Mouse (Mus musculus) hindbrain, embryonic 11.5 days (tissue): Measurements from ENCODE around the gene Nubp2. TPM values are rescaled to one million over a fixed set of nuclear protein-coding genes. Genes with fewer than 3 reads are reported as not detected.

Experiments
- ATAC-seq: fragments of 200-750 bp; cut with Nextera tagmentation; 2 replicates; pipeline ENCODE4 v1.8.0; 2017; ENCODE audit warnings: mild to moderate bottlenecking, moderate TSS enrichment, moderate library complexity; ENCODE audit not compliant: low FRiP score
- DNase-seq: peaks from one replicate; pipeline ENCODE4 v3.0.0-alpha.2; 2015; ENCODE audit warnings: low spot score
- H3K27ac ChIP-seq: fragments of 300-500 bp; sonication (generic); 2 replicates; pipeline ENCODE4 v1.5.1; 2014; ENCODE audit warnings: mild to moderate bottlenecking, low read depth, low read length
- H3K27me3 ChIP-seq: fragments of 300-500 bp; sonication (generic); 2 replicates; pipeline ENCODE4 v1.6.1; 2014; ENCODE audit warnings: mild to moderate bottlenecking, low read length, moderate library complexity, mixed read lengths; ENCODE audit not compliant: control insufficient read depth, insufficient read depth
- H3K36me3 ChIP-seq: fragments of 300-500 bp; sonication (generic); 2 replicates; pipeline ENCODE4 v1.6.1; 2014; ENCODE audit warnings: mild to moderate bottlenecking, low read length, moderate library complexity, mixed read lengths; ENCODE audit not compliant: control insufficient read depth, insufficient read depth
- H3K4me1 ChIP-seq: fragments of 300-500 bp; sonication (generic); replicated peaks from 2 replicates; pipeline ENCODE4 v1.6.1; 2014; ENCODE audit warnings: low read length, mixed read lengths; ENCODE audit not compliant: control insufficient read depth, insufficient read depth
- H3K4me2 ChIP-seq: fragments of 300-500 bp; sonication (generic); replicated peaks from 2 replicates; pipeline ENCODE4 v1.6.1; 2014; ENCODE audit warnings: mild to moderate bottlenecking, low read depth, low read length
- H3K4me3 ChIP-seq: fragments of 300-500 bp; sonication (generic); 2 replicates; pipeline ENCODE4 v1.5.1; 2014; ENCODE audit warnings: low read depth, low read length
- H3K9ac ChIP-seq: fragments of 300-500 bp; sonication (generic); 2 replicates; pipeline ENCODE4 v1.6.1; 2014; ENCODE audit warnings: low read depth, low read length
- H3K9me3 ChIP-seq: fragments of 300-500 bp; sonication (generic); 2 replicates; pipeline ENCODE4 v1.6.1; 2016; ENCODE audit warnings: low read length; ENCODE audit not compliant: control insufficient read depth
- WGBS: fragments of 180-500 bp; shearing (Covaris S2); extraction: QIAGEN DNeasy Blood & Tissue Kit; methylation state at CpG from one replicate; pipeline ENCODE4 v1.1.7; 2014; 5-methylcytosine and 5-hydroxymethylcytosine counted together
- polyA plus RNA-seq: library from polyadenylated mRNA; unstranded; fragments of >200 nt; fragmentation: Nextera tagmentation; extraction: Ambion mirVana; gene quantifications from 2 replicates; pipeline ENCODE4 v1.2.1, GENCODE M21; 2014

The Nubp2 gene
- 77.6 and 84.2 TPM in 2 replicates for polyA plus RNA-seq

DNA sequence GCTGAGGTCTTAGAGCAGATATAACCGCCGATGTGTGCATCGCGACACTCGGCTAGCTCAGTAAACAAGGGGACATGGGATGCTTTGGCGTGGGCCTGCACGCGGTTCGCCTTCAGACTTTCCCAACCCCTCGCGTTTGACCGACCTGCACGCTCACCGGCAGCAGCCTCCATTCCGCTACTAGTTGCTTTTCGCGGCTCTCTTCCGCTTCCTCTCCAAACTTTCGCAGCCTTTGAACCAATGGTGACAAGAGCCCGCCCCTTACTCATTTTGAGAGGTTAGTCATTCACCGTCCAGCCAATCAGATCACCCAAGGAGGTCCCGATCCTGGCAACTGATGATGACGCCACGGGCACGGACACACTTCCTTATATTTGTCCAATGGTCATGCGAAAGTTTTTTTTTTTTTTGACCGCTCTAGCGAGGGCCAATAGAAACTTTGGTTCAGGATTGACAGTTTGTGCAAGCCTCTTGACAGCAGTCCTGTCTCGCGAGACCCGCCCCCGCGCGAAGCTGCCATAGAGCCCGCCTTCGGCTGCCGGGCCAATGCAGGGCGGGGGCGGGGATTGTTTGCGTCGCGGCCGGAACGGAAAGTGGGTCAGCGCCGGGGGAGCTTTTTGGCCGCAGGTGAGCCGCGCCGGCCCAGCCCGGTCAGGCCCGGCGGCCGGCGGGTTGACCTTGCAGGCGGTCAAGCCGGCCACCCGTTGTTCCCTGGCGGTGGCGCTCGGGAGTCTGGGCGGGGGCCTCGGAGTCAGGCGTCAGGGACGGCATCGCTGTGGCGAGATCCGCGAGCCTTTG, at the start of gene Nubp2, which contains the start of gene Spsb3:
TSS of gene Nubp2 (minus strand) at position 216 of the 798 bp plus-strand sequence.
TSS of gene Spsb3 (plus strand) at position 510 of the 798 bp plus-strand sequence.
- peak within 1 kb of the TSS; percentile 92 for H3K4me3 ChIP-seq
- no peaks in the 10 kb centered on the region for H3K9me3 ChIP-seq
- under 1% methylated on average over 69 of the region's 69 CpGs for WGBS
- H3K9ac ChIP-seq, result peak within 1 kb of the TSS; percentile 88
- DNase-seq (peak; percentile 96), ATAC-seq (peak; percentile 97)
- 0 out of 2 replicates have a peak within 1 kb of the TSS, but pooled peaks have one; percentile 62 for H3K27ac ChIP-seq
- peak within 1 kb of the TSS; percentile 91 for H3K4me2 ChIP-seq
- no peaks in the 10 kb centered on the region for H3K27me3 ChIP-seq
- H3K4me1 ChIP-seq, result peaks cover 8% of the 10 kb centered on the region; the same call in 1 of the 2 replicates
- H3K36me3 ChIP-seq, result no peaks in the 10 kb centered on the region; the same call in 1 of the 2 replicates

DNA sequence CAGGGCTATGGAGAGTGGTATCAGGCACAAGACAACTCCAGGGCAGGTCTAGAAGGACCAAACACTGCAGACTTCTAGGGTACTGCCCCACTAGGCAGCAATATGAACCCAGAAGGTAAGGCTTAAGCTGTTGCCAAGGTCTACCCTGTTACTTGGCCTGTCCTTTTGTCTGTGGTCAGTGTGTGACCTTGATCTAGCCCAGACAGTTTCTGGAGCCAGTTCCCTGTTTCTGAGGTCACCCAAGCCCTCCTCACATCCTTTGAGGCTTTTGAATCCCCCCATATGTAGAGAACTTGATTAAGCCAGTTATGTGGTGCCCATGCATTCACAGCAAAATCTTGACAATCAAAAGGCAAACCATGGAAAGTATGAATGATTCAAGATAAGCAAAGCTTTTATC, 49.5 kb upstream of the Nubp2 start:
- DNase-seq (no peak), ATAC-seq (no peak)
- no peaks in the 10 kb centered on the region for H3K9me3 ChIP-seq
- H3K4me2 ChIP-seq, result peak overlapping the region; percentile 58
- peak overlapping the region; percentile 93 for H3K9ac ChIP-seq
- peak overlapping the region; percentile 97 for H3K4me3 ChIP-seq
- H3K36me3 ChIP-seq, result no peaks in the 10 kb centered on the region
- H3K27ac ChIP-seq, result no peak overlapping the region
- no peaks in the 10 kb centered on the region for H3K27me3 ChIP-seq
- H3K4me1 ChIP-seq, result peaks cover 6% of the 10 kb centered on the region; the same call in 1 of the 2 replicates

DNA sequence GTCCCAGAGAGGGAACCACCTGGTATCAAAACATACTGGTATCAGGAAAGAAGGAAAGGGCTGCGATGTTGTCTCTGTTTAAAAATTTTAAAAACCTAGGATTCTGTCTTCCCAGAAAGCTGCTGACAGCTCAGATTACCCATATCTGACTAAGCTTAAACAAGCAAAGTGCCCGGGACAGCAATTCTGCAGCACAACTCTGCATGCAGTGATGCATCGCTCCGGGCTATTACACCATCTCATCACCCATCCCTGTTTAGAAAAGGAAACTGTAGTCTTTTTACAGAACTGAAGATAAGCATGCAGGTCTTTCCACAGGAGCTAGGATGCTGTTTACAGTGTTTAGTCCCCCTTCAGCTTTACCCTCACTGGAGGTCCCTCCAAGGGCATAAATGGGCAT, 48.8 kb upstream of the Nubp2 start:
- Histone ChIP-seq H3K9ac (peak overlapping the region; percentile 93), H3K27me3 (no peaks in the 10 kb centered on the region), H3K27ac (no peak overlapping the region), H3K4me3 (peak overlapping the region; percentile 97; the same call in 1 of the 2 replicates), H3K36me3 (no peaks in the 10 kb centered on the region), H3K9me3 (no peaks in the 10 kb centered on the region), H3K4me2 (peak overlapping the region; percentile 58), H3K4me1 (peaks cover 6% of the 10 kb centered on the region; the same call in 1 of the 2 replicates)
- no peak for DNase-seq
- ATAC-seq, result no peak
- WGBS, result 89% methylated on average over 4 of the region's 4 CpGs

- no peak for ATAC-seq
- no peak overlapping the region for H3K9ac ChIP-seq
- peaks cover 6% of the 10 kb centered on the region; the same call in 1 of the 2 replicates for H3K4me1 ChIP-seq
- whole genome bisulfite sequencing, result 81% methylated on average over 4 of the region's 4 CpGs
- no peaks in the 10 kb centered on the region for H3K9me3 ChIP-seq
- no peaks in the 10 kb centered on the region for H3K27me3 ChIP-seq
- no peak overlapping the region for H3K4me3 ChIP-seq
- H3K36me3 ChIP-seq, result no peaks in the 10 kb centered on the region
- H3K27ac ChIP-seq, result no peak overlapping the region
- no peak overlapping the region for H3K4me2 ChIP-seq
- no peak for DNase-seq
Observed at GRCm38 (mm10) chr17:24933163-24933562, 47.0 kb upstream of the Nubp2 start.

GRCm38 (mm10) chr17:24932431-24932830, 46.3 kb upstream of the Nubp2 start:
- no peaks in the 10 kb centered on the region for H3K36me3 ChIP-seq
- no peak overlapping the region for H3K4me3 ChIP-seq
- no peak for DNase-seq
- no peaks in the 10 kb centered on the region for H3K27me3 ChIP-seq
- ATAC-seq, result no peak
- H3K27ac ChIP-seq, result no peak overlapping the region
- H3K4me1 ChIP-seq, result peaks cover 6% of the 10 kb centered on the region; the same call in 1 of the 2 replicates
- H3K4me2 ChIP-seq, result no peak overlapping the region
- no peaks in the 10 kb centered on the region for H3K9me3 ChIP-seq
- WGBS, result 93% methylated on average over 4 of the region's 4 CpGs
- no peak overlapping the region for H3K9ac ChIP-seq

DNA sequence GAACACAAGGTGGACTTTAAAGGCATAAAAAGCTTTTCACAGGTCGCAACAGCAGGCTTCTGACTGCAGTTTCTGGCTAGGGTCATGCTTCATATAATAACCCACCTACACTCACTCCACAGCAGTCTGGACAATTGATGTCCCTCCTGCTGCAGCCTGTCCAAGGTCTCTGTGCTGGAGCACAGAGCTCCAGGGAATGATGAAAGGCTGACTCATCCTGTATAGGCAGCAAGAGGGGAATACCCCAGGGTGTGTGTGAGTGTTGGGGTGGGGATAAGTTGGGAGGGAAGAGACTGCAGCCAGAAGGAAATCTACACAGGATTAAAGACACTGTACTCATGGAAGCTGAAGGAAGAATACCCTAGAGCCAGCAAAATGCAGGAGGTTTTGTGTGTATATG, 43.4 kb upstream of the Nubp2 start:
- WGBS, result 91% methylated on average over 1 of the region's 1 CpGs
- H3K9me3 ChIP-seq, result no peaks in the 10 kb centered on the region
- no peak for ATAC-seq

GRCm38 (mm10) chr17:24923246-24923645, 37.1 kb upstream of the Nubp2 start:
- Histone ChIP-seq H3K9ac (no peak overlapping the region), H3K9me3 (no peaks in the 10 kb centered on the region), H3K4me2 (no peak overlapping the region), H3K4me1 (no peaks in the 10 kb centered on the region), H3K36me3 (peaks cover 20% of the 10 kb centered on the region; the same call in 1 of the 2 replicates), H3K27me3 (no peaks in the 10 kb centered on the region), H3K27ac (no peak overlapping the region), H3K4me3 (no peak overlapping the region)
- DNase-seq (no peak), ATAC-seq (no peak)
- WGBS, result 100% methylated on average over 1 of the region's 1 CpGs

More for the DNA sequence above, 43.4 kb upstream of the Nubp2 start:
- no peak for DNase-seq
- 0 out of 2 replicates have a peak, but pooled peaks cover 3% of the 10 kb centered on the region for H3K4me1 ChIP-seq
- no peak overlapping the region for H3K27ac ChIP-seq
- no peak overlapping the region for H3K9ac ChIP-seq
- no peaks in the 10 kb centered on the region for H3K27me3 ChIP-seq
- peaks cover 2% of the 10 kb centered on the region; the same call in 1 of the 2 replicates for H3K36me3 ChIP-seq
- no peak overlapping the region for H3K4me3 ChIP-seq
- H3K4me2 ChIP-seq, result no peak overlapping the region

DNA sequence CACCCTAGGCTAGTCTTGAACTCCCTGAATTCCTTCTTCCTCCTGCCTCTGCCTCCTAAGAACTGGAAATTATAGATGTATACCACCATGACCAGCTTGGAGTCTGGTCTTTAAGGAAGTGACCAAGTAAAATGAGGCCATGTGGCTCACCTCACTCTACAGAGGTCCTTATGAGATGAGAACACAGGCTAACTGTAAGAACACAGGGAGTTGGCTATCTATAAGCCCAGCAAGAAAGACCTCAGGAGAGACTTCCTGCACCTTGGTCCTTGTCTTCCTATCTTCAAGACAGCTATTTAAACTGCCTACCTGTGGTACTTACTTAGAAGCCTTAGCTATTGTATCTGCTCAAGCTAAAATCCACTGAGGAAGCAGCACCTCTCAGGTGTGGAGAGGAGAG, 27.8 kb upstream of the Nubp2 start:
- DNase-seq (no peak), ATAC-seq (no peak)
- Histone ChIP-seq H3K4me2 (no peak overlapping the region), H3K4me1 (no peaks in the 10 kb centered on the region), H3K9me3 (no peaks in the 10 kb centered on the region), H3K27ac (no peak overlapping the region), H3K36me3 (peaks cover 14% of the 10 kb centered on the region), H3K9ac (no peak overlapping the region), H3K4me3 (no peak overlapping the region), H3K27me3 (no peaks in the 10 kb centered on the region)

GRCm38 (mm10) chr17:24907591-24907990, 21.4 kb upstream of the Nubp2 start:
- H3K4me3 ChIP-seq, result no peak overlapping the region
- H3K27ac ChIP-seq, result no peak overlapping the region
- peaks cover 17% of the 10 kb centered on the region; the same call in 1 of the 2 replicates for H3K36me3 ChIP-seq
- H3K27me3 ChIP-seq, result no peaks in the 10 kb centered on the region
- ATAC-seq (no peak), DNase-seq (no peak)
- H3K4me1 ChIP-seq, result no peaks in the 10 kb centered on the region
- 93% methylated on average over 2 of the region's 2 CpGs for WGBS
- H3K9me3 ChIP-seq, result no peaks in the 10 kb centered on the region
- no peak overlapping the region for H3K9ac ChIP-seq
- H3K4me2 ChIP-seq, result no peak overlapping the region
